Mouse (Mus musculus): ENCODE results near the gene Nhsl2.
A peak's percentile ranks its signal among the peaks of the same experiment; 100 is the strongest.

The Nhsl2 gene

GRCm38 (mm10) chrX:102054009-102054408 lies 204.8 kb downstream of the Nhsl2 start:
- DNase-seq, result no peak

DNA sequence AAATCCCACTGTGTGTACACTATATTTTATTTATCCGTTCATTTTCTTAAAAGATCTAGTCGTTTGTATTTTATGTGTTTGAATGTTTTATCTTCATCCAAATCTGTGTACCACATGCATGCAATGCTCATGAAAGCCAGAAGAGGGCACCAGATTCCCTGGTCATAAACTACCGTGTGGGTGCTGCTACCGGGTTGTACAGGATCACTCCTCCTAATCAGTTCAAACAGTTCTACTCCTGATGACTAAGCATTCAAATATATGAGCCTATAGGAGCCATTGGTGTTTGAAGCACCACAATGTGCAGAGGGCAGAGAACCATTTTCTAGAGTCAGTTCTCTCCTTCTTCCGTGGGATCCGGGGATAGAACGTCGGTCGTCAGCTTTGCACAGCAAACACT lies 210.3 kb downstream of the Nhsl2 start:
- DNase-seq, result peak in 1 of 2 experiments; percentile 43

DNA sequence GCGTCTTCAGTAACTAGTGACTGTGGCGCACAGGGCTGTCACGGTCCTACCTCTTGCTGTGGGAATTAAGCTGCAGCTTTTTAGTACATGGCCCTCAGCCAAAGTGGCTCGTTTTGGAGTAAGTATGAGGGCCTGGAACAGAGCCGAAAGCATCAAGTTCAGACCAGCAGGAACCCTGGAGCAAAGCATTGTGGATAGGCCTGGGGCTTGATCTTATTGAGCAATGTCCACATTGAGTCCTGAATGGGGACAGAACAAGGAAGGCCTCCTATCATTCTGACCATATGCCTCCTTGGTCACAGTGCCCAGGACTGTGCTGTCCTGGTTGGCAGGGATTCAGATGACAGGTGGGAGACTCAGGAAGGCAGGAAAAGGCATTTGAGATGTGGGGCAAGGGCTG lies 211.1 kb downstream of the Nhsl2 start:
- peak in 1 of 2 experiments; percentile 37 for DNase-seq

- DNase-seq, result peak; percentile 66 to 78
These were observed 211.7 kb downstream of the Nhsl2 start for GRCm38 (mm10) chrX:102060891-102061290.

DNA sequence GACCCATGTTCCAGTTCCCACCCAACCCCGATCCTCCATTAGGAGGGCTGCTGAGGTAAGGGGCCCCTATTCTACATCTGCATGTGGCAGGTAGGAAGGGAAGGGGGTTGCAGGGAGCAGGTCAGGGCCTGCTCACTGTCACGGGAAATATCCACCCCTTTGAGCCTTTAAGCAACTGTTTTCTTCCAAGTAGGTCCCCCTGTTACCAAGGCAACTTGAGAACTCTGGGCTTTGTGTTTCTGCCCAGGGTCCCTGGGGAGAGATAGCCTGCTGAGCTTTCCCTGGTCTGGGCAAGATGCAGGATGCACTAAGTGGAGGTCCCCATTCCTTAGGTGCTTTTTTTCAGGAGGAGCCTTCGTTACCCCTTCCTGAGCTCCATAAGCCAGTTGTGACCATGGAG lies 214.9 kb downstream of the Nhsl2 start:
- no peak for DNase-seq

DNA sequence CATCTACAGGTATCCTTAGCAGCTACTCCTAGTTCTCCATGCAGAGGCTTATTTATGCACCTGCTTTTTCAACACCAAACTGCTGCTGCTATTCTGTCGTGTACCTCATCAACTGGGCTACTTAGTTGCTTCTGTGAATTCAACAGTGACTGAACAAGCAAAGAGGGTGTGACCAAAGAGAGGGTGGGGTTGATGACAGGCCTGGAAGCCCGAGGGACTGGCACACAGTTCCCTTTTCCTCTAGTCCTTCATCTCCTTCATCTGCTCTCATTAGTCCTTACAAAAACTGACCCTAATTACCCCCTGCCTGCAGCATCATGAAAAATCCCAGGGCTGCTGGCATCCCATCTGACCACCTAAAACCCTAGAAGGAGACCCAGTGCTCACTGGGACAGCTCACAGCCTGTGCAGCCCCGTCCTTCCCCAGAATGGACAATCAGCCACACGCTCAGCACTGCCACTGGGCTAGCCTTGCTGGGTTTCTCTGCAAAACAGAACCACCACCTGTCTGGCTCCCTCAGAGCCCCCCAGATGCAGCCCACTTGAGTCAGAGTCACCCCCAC lies 216.1 kb downstream of the Nhsl2 start:
- DNase-seq, result no peak

- peak; percentile 64 to 79 for DNase-seq
These were observed 216.9 kb downstream of the Nhsl2 start for GRCm38 (mm10) chrX:102066134-102066533.

GRCm38 (mm10) chrX:102067118-102067517 lies 217.9 kb downstream of the Nhsl2 start:
- DNase-seq, result no peak

DNA sequence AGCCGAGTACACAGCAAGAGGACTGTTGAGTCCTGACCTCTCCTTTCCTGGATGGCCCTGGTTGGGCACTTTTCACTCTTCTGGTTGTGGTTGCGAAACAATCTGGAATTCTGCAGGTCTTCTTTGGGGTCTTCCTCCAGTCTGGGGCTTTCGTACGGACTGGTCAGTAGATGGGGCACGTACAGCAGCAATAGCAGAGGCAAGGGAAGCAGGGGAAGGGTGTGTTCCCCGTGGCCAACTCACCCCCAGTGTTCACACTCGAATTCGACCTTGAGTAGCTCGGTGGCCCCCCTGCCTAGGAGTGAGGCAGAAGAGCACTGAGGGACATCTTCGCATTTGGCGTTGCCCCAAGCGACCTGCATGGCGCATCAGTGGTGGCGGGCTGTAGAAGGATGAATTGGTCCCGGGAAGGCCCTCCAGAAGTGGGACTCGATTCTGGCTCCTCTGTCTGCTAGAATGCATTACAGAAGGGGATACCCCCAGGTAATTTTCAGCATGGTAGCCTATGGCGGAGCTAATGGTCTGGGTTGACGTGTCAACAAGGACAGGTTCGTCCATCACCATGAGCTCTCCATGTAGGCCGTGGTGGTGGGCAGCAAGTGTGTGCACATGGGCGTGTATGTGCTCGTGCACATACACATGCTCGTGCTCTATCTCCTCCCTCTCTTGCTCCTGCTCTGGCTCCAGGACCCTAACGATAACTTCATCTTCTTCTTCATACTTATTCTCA lies 219.8 kb downstream of the Nhsl2 start:
- DNase-seq, result no peak

DNA sequence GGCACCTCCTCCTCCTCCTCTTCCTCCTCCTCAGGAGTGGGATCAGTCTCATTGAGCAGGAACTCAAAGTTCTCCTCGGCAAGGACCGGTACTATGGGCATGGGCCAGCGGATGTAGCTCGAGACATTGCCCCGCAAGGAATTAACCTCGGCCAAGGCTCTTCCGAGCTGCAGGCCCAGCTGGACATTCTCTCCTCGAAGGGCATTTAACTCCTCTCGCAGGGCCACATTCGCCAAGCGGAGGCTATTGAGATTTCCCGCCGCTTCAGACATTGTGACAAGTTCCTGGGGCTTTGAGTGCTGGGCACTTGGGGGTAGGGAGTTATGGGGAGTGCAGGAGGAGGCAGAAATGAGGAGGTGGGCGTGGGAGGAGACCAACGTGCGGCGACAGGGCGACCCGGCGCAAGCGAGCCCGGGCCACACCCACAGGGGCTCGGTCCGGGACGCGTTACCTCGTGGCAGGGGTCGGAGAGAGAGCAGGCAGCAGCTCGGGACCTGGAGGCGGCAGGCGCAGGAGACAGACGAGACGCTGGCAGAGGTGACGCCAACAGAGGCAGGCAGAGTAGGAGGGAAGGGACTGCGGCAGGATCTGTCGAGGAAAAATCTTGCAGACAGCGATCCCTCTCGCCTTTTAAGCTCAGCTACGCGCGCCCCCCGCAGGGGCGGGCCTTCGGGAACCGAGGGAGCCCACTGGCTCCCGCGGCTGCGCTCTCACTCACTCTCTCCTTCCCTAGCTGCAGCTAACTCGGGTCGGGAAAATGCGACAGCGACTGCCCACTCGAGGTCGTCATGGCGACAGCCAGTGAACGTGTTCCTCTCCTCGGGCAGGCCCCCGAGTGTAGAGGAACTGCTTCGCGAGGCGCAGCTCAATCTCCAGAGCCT lies 221.6 kb downstream of the Nhsl2 start, which contains the start of gene Rtl5:
Rtl5 (minus strand) TSS at position 714 of the 881 bp plus-strand sequence.
- peak; percentile 81 to 87 for DNase-seq

GRCm38 (mm10) chrX:102071517-102071916 lies 222.3 kb downstream of the Nhsl2 start:
- no peak for DNase-seq

DNA sequence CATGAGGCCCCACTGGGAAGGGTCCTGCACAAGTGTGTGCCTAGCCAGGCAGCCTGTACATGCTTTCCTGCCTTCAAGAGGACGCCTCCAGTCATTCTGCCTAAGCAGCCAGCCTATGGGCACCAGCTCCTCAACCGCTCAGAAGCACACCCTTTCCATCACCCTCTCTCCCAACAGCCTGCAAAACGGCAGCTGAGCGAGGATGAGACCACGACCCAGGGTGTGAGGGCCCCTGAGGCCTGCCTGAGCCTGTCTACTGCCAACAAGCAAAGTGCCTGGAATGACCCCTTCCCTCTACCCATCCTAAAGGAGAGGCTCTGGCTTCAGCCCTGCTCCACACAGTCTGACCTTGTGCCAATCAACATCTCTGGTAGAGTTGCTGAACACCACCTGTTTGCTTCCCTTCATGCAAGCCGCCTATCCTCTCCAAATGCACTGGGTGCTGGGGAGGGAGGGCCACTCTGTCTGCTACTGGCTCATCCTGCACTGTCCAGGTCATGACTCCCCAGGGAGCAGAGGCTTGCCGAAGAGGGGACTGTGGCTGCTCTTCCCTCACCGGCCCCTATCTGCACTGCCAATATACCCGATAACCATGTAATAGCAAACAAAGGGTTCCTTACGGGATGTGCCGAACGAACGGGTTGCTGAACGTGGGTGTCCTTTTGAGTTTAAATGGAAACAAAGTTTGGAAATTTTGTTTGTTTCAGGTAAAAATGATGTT lies 224.6 kb downstream of the Nhsl2 start:
- DNase-seq, result no peak

DNA sequence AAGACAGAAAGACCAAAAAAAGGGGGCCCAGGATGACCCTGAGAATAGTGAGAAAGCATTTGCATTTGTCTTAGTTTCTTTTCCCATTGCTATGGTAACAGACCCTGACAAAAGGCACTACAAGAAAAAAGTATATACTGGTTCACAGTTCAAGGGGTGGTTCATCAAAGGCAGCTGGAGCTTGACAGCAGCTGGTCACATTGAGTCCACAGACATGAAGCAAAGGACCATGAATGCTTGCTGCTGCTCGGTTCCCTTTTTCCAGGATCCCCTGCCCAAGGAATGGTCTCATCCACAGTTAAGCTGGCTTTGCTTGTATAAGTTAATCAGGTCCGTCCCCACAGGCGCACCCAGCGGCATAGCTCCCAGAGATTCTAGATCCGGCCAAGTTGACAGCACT lies 225.2 kb downstream of the Nhsl2 start:
- no peak for DNase-seq

- DNase-seq, result no peak
These were observed 226.0 kb downstream of the Nhsl2 start for GRCm38 (mm10) chrX:102075158-102075557.

- DNase-seq, result no peak
These were observed 227.9 kb downstream of the Nhsl2 start for GRCm38 (mm10) chrX:102076886-102077765.

DNA sequence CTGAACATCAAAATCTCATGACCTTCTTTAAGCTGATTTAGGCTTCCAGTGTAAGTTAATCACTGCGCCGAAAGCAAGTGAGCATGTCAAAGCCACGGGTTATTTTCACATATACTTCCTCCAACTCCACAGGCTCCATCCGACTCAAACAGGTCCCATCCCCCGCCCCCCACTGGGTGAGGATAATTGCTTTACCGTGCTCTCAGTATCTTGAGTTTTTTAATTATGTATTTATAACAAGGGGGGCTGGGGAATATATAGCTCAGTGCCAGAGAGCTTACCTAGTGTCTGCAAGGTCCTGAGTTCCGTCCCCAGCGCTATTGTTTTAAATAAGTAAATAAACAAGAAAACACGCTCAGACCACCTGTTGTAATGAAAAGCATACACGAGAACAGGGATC lies 231.9 kb downstream of the Nhsl2 start:
- no peak for DNase-seq

DNA sequence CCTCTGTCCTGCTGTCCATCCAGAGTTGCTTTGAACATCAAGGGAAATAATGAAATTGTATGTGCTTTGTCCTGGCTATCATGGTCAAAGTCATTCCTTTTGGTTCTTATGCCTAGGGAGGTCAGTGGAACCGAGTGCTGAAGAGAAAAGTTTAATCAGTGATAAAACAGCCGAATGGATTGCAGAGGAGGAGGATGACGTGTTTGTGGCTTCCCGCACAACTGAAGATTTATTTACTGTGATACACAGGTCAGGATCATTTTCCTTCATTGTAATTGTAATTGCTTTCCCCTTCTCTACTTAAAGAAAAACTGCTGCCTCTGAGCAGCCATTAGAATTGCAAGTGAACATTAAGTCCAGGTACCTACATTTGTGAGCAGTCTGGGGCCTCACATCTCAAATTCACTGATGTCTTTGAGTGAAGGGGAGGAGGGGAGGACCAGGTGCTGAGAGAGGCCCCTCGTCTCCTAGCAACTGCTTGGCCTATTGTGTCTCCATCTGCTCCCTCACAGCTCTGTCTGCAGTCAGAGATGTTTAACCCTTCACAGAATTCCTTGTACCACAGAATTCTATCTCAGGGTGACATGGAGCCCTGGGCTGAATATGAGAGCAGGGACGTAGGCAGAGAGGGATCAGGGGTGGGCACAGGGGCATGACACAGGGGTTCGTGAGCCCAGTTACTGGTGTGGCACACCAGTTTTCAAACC lies 232.5 kb downstream of the Nhsl2 start:
- no peak for DNase-seq

DNA sequence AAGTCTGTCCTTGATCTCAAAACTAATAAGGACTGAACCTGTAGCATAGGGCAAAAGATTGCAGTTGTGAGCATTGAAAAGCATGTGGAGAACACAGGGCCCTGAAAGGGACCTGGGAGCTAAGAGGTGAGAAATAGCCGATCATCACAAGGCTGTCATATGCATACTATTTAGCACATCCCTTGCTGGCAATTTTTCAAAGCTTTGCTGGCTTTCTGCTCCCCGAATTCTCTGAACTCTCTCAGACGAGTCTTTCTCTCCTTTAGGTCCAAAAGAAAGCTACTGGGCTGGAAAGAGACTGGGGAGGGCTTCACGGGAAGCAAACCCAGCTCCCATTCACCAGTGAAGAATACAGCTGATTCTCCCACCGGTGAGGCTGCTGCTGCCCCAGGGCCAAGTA lies 233.2 kb downstream of the Nhsl2 start:
- DNase-seq, result no peak

- DNase-seq, result no peak
These were observed 236.7 kb downstream of the Nhsl2 start for GRCm38 (mm10) chrX:102085798-102086443.

GRCm38 (mm10) chrX:102090605-102091004 lies 241.4 kb downstream of the Nhsl2 start:
- no peak for DNase-seq

Data from lung, postnatal 4 days (tissue).